Mouse (Mus musculus): ENCODE results near the gene Csf2rb2.
"Not testable (repeated sequence)": the region's sequence is repeated elsewhere in the genome, so short reads cannot be mapped to it uniquely, and the experiment has no call there.

- not testable (repeated sequence) for TF ChIP-seq CTCF (IDR thresholded peaks at IDR 0.05; ENCODE audit: borderline replicate concordance, control insufficient read depth, extremely low read depth, insufficient read depth, low read length, poor library complexity); POLR2A (IDR thresholded peaks at IDR 0.05; ENCODE audit: control insufficient read depth, extremely low read depth, insufficient read depth, low read length, poor library complexity)
These were observed 15.7 kb downstream of the Csf2rb2 start for GRCm38 (mm10) chr15:78289775-78290174.
